Mouse (Mus musculus) limb, embryonic 13.5 days (tissue): Measurements from ENCODE around the gene Gdpd1. TPM values are rescaled to one million over a fixed set of nuclear protein-coding genes. Genes with fewer than 3 reads are reported as not detected.
"Not testable (repeated sequence)": the region's sequence is repeated elsewhere in the genome, so short reads cannot be mapped to it uniquely, and the experiment has no call there.

Experiments used
- ATAC-seq: fragments of 200-750 bp; cut with Nextera tagmentation; 2 replicates; pipeline ENCODE4 v1.8.0; 2017; ENCODE audit warnings: low read depth, moderate number of reproducible peaks, moderate TSS enrichment; ENCODE audit not compliant: low FRiP score
- H3K27ac ChIP-seq: fragments of 300-500 bp; sonication (generic); 2 replicates; pipeline ENCODE4 v1.5.1; 2015; ENCODE audit warnings: inconsistent platforms, mild to moderate bottlenecking, moderate library complexity
- H3K27me3 ChIP-seq: fragments of 300-500 bp; sonication (generic); 2 replicates; pipeline ENCODE4 v1.6.1; 2015; ENCODE audit warnings: mild to moderate bottlenecking, inconsistent platforms
- H3K36me3 ChIP-seq: fragments of 300-500 bp; sonication (generic); 2 replicates; pipeline ENCODE4 v1.6.1; 2015; ENCODE audit warnings: inconsistent platforms, mild to moderate bottlenecking, moderate library complexity
- H3K4me1 ChIP-seq: fragments of 300-500 bp; sonication (generic); 2 replicates; pipeline ENCODE4 v1.6.1; 2015; ENCODE audit warnings: inconsistent platforms
- H3K4me2 ChIP-seq: fragments of 300-500 bp; sonication (generic); replicated peaks from 2 replicates; pipeline ENCODE4 v1.6.1; 2015; ENCODE audit warnings: inconsistent platforms, mild to moderate bottlenecking, moderate library complexity
- H3K4me3 ChIP-seq: fragments of 300-500 bp; sonication (generic); 2 replicates; pipeline ENCODE4 v1.5.1; 2015; ENCODE audit warnings: moderate library complexity, mild to moderate bottlenecking, inconsistent platforms
- H3K9ac ChIP-seq: fragments of 300-500 bp; sonication (generic); 2 replicates; pipeline ENCODE4 v1.6.1; 2015; ENCODE audit warnings: mild to moderate bottlenecking, inconsistent platforms
- H3K9me3 ChIP-seq: fragments of 300-500 bp; sonication (generic); 2 replicates; pipeline ENCODE4 v1.6.1; 2016; ENCODE audit warnings: inconsistent platforms
- WGBS: fragments of 180-500 bp; shearing (Covaris S2); methylation state at CpG from one replicate; pipeline ENCODE4 v1.1.7; 2015; 5-methylcytosine and 5-hydroxymethylcytosine counted together
- polyA plus RNA-seq: library from polyadenylated mRNA; unstranded; fragments of >200 nt; fragmentation: Nextera tagmentation; extraction: Ambion mirVana; gene quantifications from 2 replicates; pipeline ENCODE4 v1.2.1, GENCODE M21; 2015

Gdpd1 gene
- polyA plus RNA-seq, 1 experiment from 2014 or later = 28.3 TPM

GRCm38 (mm10) chr11:87062087-87062486 is 11.8 kb downstream of the Gdpd1 start:
- H3K4me2 ChIP-seq = no peak overlapping the region
- H3K9ac ChIP-seq = no peak overlapping the region
- H3K27me3 ChIP-seq = no peaks in the 10 kb centered on the region
- H3K9me3 ChIP-seq = no peaks in the 10 kb centered on the region
- no peak overlapping the region for H3K27ac ChIP-seq
- H3K4me1 ChIP-seq = no peaks in the 10 kb centered on the region
- ATAC-seq = no peak
- H3K36me3 ChIP-seq = peaks cover 24% of the 10 kb centered on the region
- H3K4me3 ChIP-seq = no peak overlapping the region
- 42% methylated on average over 3 of the region's 3 CpGs for WGBS

GRCm38 (mm10) chr11:87060410-87060809 is 13.5 kb downstream of the Gdpd1 start:
- ATAC-seq = no peak
- H3K9me3 ChIP-seq = no peaks in the 10 kb centered on the region
- 95% methylated on average over 2 of the region's 2 CpGs for WGBS

GRCm38 (mm10) chr11:87056286-87056685 is 17.6 kb downstream of the Gdpd1 start:
- Histone ChIP-seq H3K4me3 (no peak overlapping the region), H3K4me2 (no peak overlapping the region), H3K27me3 (no peaks in the 10 kb centered on the region), H3K9me3 (no peaks in the 10 kb centered on the region), H3K27ac (no peak overlapping the region), H3K9ac (no peak overlapping the region), H3K4me1 (no peaks in the 10 kb centered on the region), H3K36me3 (peaks cover 30% of the 10 kb centered on the region)
- ATAC-seq = no peak
- WGBS = 82% methylated on average over 6 of the region's 6 CpGs

More at GRCm38 (mm10) chr11:87060410-87060809, 13.5 kb downstream of the Gdpd1 start:
- Histone ChIP-seq H3K36me3 (peaks cover 24% of the 10 kb centered on the region), H3K4me2 (no peak overlapping the region), H3K4me3 (no peak overlapping the region), H3K4me1 (no peaks in the 10 kb centered on the region), H3K27ac (no peak overlapping the region), H3K27me3 (no peaks in the 10 kb centered on the region), H3K9ac (no peak overlapping the region)

GRCm38 (mm10) chr11:87048900-87049299 is 25.0 kb downstream of the Gdpd1 start:
- H3K4me3 ChIP-seq, H3K27ac ChIP-seq: not testable (repeated sequence)
- WGBS = 92% methylated on average over 7 of the region's 7 CpGs

GRCm38 (mm10) chr11:87046968-87047367 is 26.9 kb downstream of the Gdpd1 start:
- no peaks in the 10 kb centered on the region for H3K27me3 ChIP-seq
- no peaks in the 10 kb centered on the region for H3K9me3 ChIP-seq
- H3K9ac ChIP-seq = no peak overlapping the region
- no peaks in the 10 kb centered on the region for H3K4me1 ChIP-seq
- no peak overlapping the region for H3K4me3 ChIP-seq
- no peak overlapping the region for H3K4me2 ChIP-seq
- 92% methylated on average over 5 of the region's 5 CpGs for WGBS
- no peak overlapping the region for H3K27ac ChIP-seq
- ATAC-seq = no peak
- H3K36me3 ChIP-seq = peaks cover 41% of the 10 kb centered on the region

More at GRCm38 (mm10) chr11:87048900-87049299, 25.0 kb downstream of the Gdpd1 start:
- not testable (repeated sequence) for H3K9ac ChIP-seq, H3K9me3 ChIP-seq, H3K4me1 ChIP-seq, H3K4me2 ChIP-seq, ATAC-seq, H3K27me3 ChIP-seq
- peaks cover 37% of the 10 kb centered on the region for H3K36me3 ChIP-seq

- Histone ChIP-seq H3K9me3 (no peaks in the 10 kb centered on the region), H3K27ac (no peak overlapping the region), H3K36me3 (peaks cover 39% of the 10 kb centered on the region), H3K27me3 (no peaks in the 10 kb centered on the region), H3K4me3 (no peak overlapping the region), H3K4me2 (no peak overlapping the region), H3K9ac (no peak overlapping the region), H3K4me1 (no peaks in the 10 kb centered on the region)
- 89% methylated on average over 3 of the region's 3 CpGs for WGBS
- ATAC-seq = no peak
These were observed 30.8 kb downstream of the Gdpd1 start for GRCm38 (mm10) chr11:87043052-87043451.

- Histone ChIP-seq H3K9ac (no peak overlapping the region; the same call in 1 of the 2 replicates), H3K9me3 (no peaks in the 10 kb centered on the region), H3K4me1 (no peaks in the 10 kb centered on the region), H3K36me3 (peaks cover 44% of the 10 kb centered on the region), H3K27me3 (no peaks in the 10 kb centered on the region), H3K4me3 (no peak overlapping the region), H3K27ac (no peak overlapping the region), H3K4me2 (no peak overlapping the region)
- no peak for ATAC-seq
- WGBS = 69% methylated on average over 9 of the region's 9 CpGs
These were observed 34.4 kb downstream of the Gdpd1 start for GRCm38 (mm10) chr11:87039307-87039963.

GRCm38 (mm10) chr11:87036180-87036579 is 37.7 kb downstream of the Gdpd1 start:
- H3K27ac ChIP-seq = no peak overlapping the region
- H3K4me2 ChIP-seq = no peak overlapping the region
- H3K9me3 ChIP-seq = no peaks in the 10 kb centered on the region
- WGBS = 65% methylated on average over 4 of the region's 4 CpGs
- H3K36me3 ChIP-seq = peaks cover 43% of the 10 kb centered on the region
- ATAC-seq = no peak
- H3K27me3 ChIP-seq = no peaks in the 10 kb centered on the region
- H3K4me1 ChIP-seq = no peaks in the 10 kb centered on the region
- H3K4me3 ChIP-seq = no peak overlapping the region
- H3K9ac ChIP-seq = no peak overlapping the region

GRCm38 (mm10) chr11:87028212-87028611 is 45.6 kb downstream of the Gdpd1 start:
- H3K4me2 ChIP-seq = no peak overlapping the region
- no peak for ATAC-seq

GRCm38 (mm10) chr11:87026096-87026875 is 47.6 kb downstream of the Gdpd1 start:
- no peaks in the 10 kb centered on the region for H3K9me3 ChIP-seq
- no peaks in the 10 kb centered on the region for H3K36me3 ChIP-seq
- H3K9ac ChIP-seq = no peak overlapping the region
- no peaks in the 10 kb centered on the region for H3K4me1 ChIP-seq
- no peak overlapping the region for H3K4me3 ChIP-seq
- H3K4me2 ChIP-seq = no peak overlapping the region
- 77% methylated on average over 9 of the region's 9 CpGs for WGBS
- H3K27ac ChIP-seq = no peak overlapping the region
- no peaks in the 10 kb centered on the region for H3K27me3 ChIP-seq
- ATAC-seq = no peak

More at GRCm38 (mm10) chr11:87028212-87028611, 45.6 kb downstream of the Gdpd1 start:
- no peaks in the 10 kb centered on the region for H3K27me3 ChIP-seq
- no peak overlapping the region for H3K4me3 ChIP-seq
- H3K4me1 ChIP-seq = no peaks in the 10 kb centered on the region
- H3K9me3 ChIP-seq = no peaks in the 10 kb centered on the region
- no peak overlapping the region for H3K9ac ChIP-seq
- WGBS = 92% methylated on average over 3 of the region's 3 CpGs
- H3K27ac ChIP-seq = no peak overlapping the region
- peaks cover 10% of the 10 kb centered on the region; the same call in 1 of the 2 replicates for H3K36me3 ChIP-seq

GRCm38 (mm10) chr11:87025351-87025750 is 48.5 kb downstream of the Gdpd1 start:
- Histone ChIP-seq H3K27ac (no peak overlapping the region), H3K4me1 (no peaks in the 10 kb centered on the region), H3K36me3 (no peaks in the 10 kb centered on the region), H3K4me3 (no peak overlapping the region), H3K9me3 (no peaks in the 10 kb centered on the region), H3K4me2 (no peak overlapping the region), H3K27me3 (no peaks in the 10 kb centered on the region), H3K9ac (no peak overlapping the region)
- no peak for ATAC-seq
- 73% methylated on average over 3 of the region's 3 CpGs for WGBS

GRCm38 (mm10) chr11:87023240-87023639 is 50.6 kb downstream of the Gdpd1 start:
- ATAC-seq = not testable (repeated sequence)
- WGBS = 63% methylated on average over 8 of the region's 8 CpGs

More at GRCm38 (mm10) chr11:87023240-87023639, 50.6 kb downstream of the Gdpd1 start:
- H3K4me3 ChIP-seq, H3K27me3 ChIP-seq, H3K27ac ChIP-seq, H3K9ac ChIP-seq, H3K4me1 ChIP-seq, H3K36me3 ChIP-seq, H3K4me2 ChIP-seq, H3K9me3 ChIP-seq: not testable (repeated sequence)
